Mouse (Mus musculus) ES-E14 (cell line): ENCODE results near the gene Rhd.

Experiments
- CHD2 ChIP-seq: IDR thresholded peaks from 2 replicates; pipeline ENCODE4 v1.6.1; 2014; ENCODE audit warnings: mild to moderate bottlenecking, low read depth, low read length, inconsistent platforms
- MAFK ChIP-seq: IDR thresholded peaks from 2 replicates; pipeline ENCODE4 v1.6.1; 2014; ENCODE audit warnings: mild to moderate bottlenecking, low read depth, low read length, inconsistent platforms; ENCODE audit not compliant: insufficient read depth
- ZC3H11A ChIP-seq: IDR thresholded peaks from 2 replicates; pipeline ENCODE4 v1.6.1; 2012; ENCODE audit warnings: low read depth, mild to moderate bottlenecking, inconsistent platforms, low read length, borderline replicate concordance
- ZNF384 ChIP-seq: IDR thresholded peaks from 2 replicates; pipeline ENCODE4 v1.6.1; 2012; ENCODE audit warnings: low read depth, low read length, inconsistent platforms

DNA sequence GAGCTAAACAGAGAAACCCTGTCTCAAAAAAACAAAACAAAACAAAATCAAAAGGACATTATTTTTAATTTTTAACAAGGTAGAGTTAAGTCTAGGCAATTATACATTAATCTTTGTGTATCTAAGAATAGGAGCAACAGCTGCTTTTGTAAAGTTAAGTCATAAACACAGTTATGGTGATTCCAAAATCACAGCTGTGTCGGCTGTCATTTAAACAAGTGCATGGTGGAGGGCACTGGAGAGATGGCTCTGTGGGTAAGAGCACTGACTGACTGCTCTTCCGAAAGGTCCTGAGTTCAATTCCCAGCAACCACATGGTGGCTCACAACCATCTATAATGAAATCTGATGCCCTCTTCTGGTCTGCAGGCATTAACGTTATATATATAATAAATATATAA, 32.4 kb upstream of the Rhd start:
- TF ChIP-seq CHD2 (no peak), ZC3H11A (no peak), MAFK (no peak), ZNF384 (no peak)
